Mouse (Mus musculus) neural tube, embryonic 14.5 days (tissue): ENCODE results near the gene Hsf4. TPM values are rescaled to one million over a fixed set of nuclear protein-coding genes. Genes with fewer than 3 reads are reported as not detected.

Source experiments
- ATAC-seq: fragments of 200-750 bp; cut with Nextera tagmentation; 2 replicates; pipeline ENCODE4 v1.8.0; 2017; ENCODE audit warnings: low read depth, mild to moderate bottlenecking, moderate TSS enrichment, moderate library complexity
- H3K27ac ChIP-seq: fragments of 300-500 bp; sonication (generic); 2 replicates; pipeline ENCODE4 v1.5.1; 2014; ENCODE audit warnings: low read depth, mild to moderate bottlenecking, control low read depth, low read length, moderate library complexity, mixed read lengths
- H3K27me3 ChIP-seq: fragments of 300-500 bp; sonication (generic); 2 replicates; pipeline ENCODE4 v1.6.1; 2014; ENCODE audit warnings: low read length; ENCODE audit not compliant: control insufficient read depth, insufficient read depth
- H3K36me3 ChIP-seq: fragments of 300-500 bp; sonication (generic); 2 replicates; pipeline ENCODE4 v1.6.1; 2014; ENCODE audit warnings: low read length, mixed read lengths; ENCODE audit not compliant: control insufficient read depth, insufficient read depth
- H3K4me1 ChIP-seq: fragments of 300-500 bp; sonication (generic); 2 replicates; pipeline ENCODE4 v1.6.1; 2014; ENCODE audit warnings: low read length; ENCODE audit not compliant: control insufficient read depth, insufficient read depth
- H3K4me2 ChIP-seq: fragments of 300-500 bp; sonication (generic); 2 replicates; pipeline ENCODE4 v1.6.1; 2014; ENCODE audit warnings: mild to moderate bottlenecking, low read depth, low read length, control low read depth
- H3K4me3 ChIP-seq: fragments of 300-500 bp; sonication (generic); 2 replicates; pipeline ENCODE4 v1.5.1; 2014; ENCODE audit warnings: low read depth, low read length, control low read depth, mixed read lengths
- H3K9ac ChIP-seq: fragments of 300-500 bp; sonication (generic); replicated peaks from 2 replicates; pipeline ENCODE4 v1.6.1; 2014; ENCODE audit warnings: low read depth, mild to moderate bottlenecking, control low read depth, low read length, mixed read lengths
- H3K9me3 ChIP-seq: fragments of 300-500 bp; sonication (generic); 2 replicates; pipeline ENCODE4 v1.6.1; 2016; ENCODE audit warnings: low read length; ENCODE audit not compliant: control insufficient read depth
- WGBS: fragments of 180-500 bp; shearing (Covaris S2); extraction: QIAGEN DNeasy Blood & Tissue Kit; methylation state at CpG from one replicate; pipeline ENCODE4 v1.1.7; 2014; 5-methylcytosine and 5-hydroxymethylcytosine counted together
- polyA plus RNA-seq: library from polyadenylated mRNA; unstranded; fragments of >200 nt; fragmentation: Nextera tagmentation; extraction: Ambion mirVana; gene quantifications from 2 replicates; pipeline ENCODE4 v1.2.1, GENCODE M21; 2014

Gene Hsf4
- polyA plus RNA-seq, 1 experiment from 2014 or later: 0.66 TPM

GRCm38 (mm10) chr8:105235206-105235605 lies 34.4 kb upstream of the Hsf4 start:
- H3K27ac ChIP-seq: no peak overlapping the region
- 83% methylated on average over 1 of the region's 1 CpGs for WGBS
- H3K4me1 ChIP-seq: no peaks in the 10 kb centered on the region
- H3K36me3 ChIP-seq: peaks cover 18% of the 10 kb centered on the region
- no peak overlapping the region for H3K4me2 ChIP-seq
- H3K4me3 ChIP-seq: no peak overlapping the region
- H3K27me3 ChIP-seq: no peaks in the 10 kb centered on the region
- H3K9ac ChIP-seq: no peak overlapping the region
- H3K9me3 ChIP-seq: no peaks in the 10 kb centered on the region
- no peak for ATAC-seq

GRCm38 (mm10) chr8:105237442-105238142 lies 32.0 kb upstream of the Hsf4 start:
- H3K4me1 ChIP-seq: no peaks in the 10 kb centered on the region
- H3K4me2 ChIP-seq: no peak overlapping the region
- ATAC-seq: no peak
- H3K27me3 ChIP-seq: no peaks in the 10 kb centered on the region
- H3K9me3 ChIP-seq: no peaks in the 10 kb centered on the region
- H3K4me3 ChIP-seq: no peak overlapping the region
- H3K36me3 ChIP-seq: peaks cover 29% of the 10 kb centered on the region
- 93% methylated on average over 14 of the region's 14 CpGs for WGBS
- no peak overlapping the region for H3K9ac ChIP-seq
- no peak overlapping the region for H3K27ac ChIP-seq

- H3K36me3 ChIP-seq: peaks cover 26% of the 10 kb centered on the region
- no peak overlapping the region for H3K4me2 ChIP-seq
- 96% methylated on average over 7 of the region's 7 CpGs for WGBS
Observed at GRCm38 (mm10) chr8:105241016-105241415, 28.6 kb upstream of the Hsf4 start.

GRCm38 (mm10) chr8:105251954-105252353 lies 17.6 kb upstream of the Hsf4 start:
- ATAC-seq: no peak
- no peak overlapping the region for H3K4me2 ChIP-seq
- H3K4me1 ChIP-seq: 0 out of 2 replicates have a peak, but pooled peaks cover 4% of the 10 kb centered on the region
- H3K4me3 ChIP-seq: no peak overlapping the region
- H3K36me3 ChIP-seq: peaks cover 42% of the 10 kb centered on the region
- no peaks in the 10 kb centered on the region for H3K9me3 ChIP-seq
- 97% methylated on average over 6 of the region's 6 CpGs for WGBS
- H3K9ac ChIP-seq: no peak overlapping the region
- H3K27ac ChIP-seq: no peak overlapping the region
- H3K27me3 ChIP-seq: 0 out of 2 replicates have a peak, but pooled peaks cover 3% of the 10 kb centered on the region

More at GRCm38 (mm10) chr8:105241016-105241415, 28.6 kb upstream of the Hsf4 start:
- no peaks in the 10 kb centered on the region for H3K4me1 ChIP-seq
- no peak overlapping the region for H3K27ac ChIP-seq
- H3K27me3 ChIP-seq: no peaks in the 10 kb centered on the region
- no peak overlapping the region for H3K9ac ChIP-seq
- H3K4me3 ChIP-seq: no peak overlapping the region
- H3K9me3 ChIP-seq: no peaks in the 10 kb centered on the region
- ATAC-seq: no peak

GRCm38 (mm10) chr8:105252680-105253537 lies 16.7 kb upstream of the Hsf4 start:
- WGBS: 93% methylated on average over 10 of the region's 10 CpGs
- Histone ChIP-seq H3K36me3 (peaks cover 36% of the 10 kb centered on the region), H3K4me2 (no peak overlapping the region)

GRCm38 (mm10) chr8:105253766-105254151 lies 15.8 kb upstream of the Hsf4 start:
- Histone ChIP-seq H3K9ac (peak overlapping the region; percentile 72), H3K4me3 (peak overlapping the region; percentile 57), H3K4me1 (0 out of 2 replicates have a peak, but pooled peaks cover 4% of the 10 kb centered on the region), H3K27me3 (peaks cover 16% of the 10 kb centered on the region), H3K36me3 (peaks cover 28% of the 10 kb centered on the region), H3K27ac (no peak overlapping the region), H3K9me3 (no peaks in the 10 kb centered on the region), H3K4me2 (peak overlapping the region; percentile 97)
- peak; percentile 24; the same call in 1 of the 2 replicates for ATAC-seq
- WGBS: 33% methylated on average over 20 of the region's 20 CpGs

More at GRCm38 (mm10) chr8:105252680-105253537, 16.7 kb upstream of the Hsf4 start:
- ATAC-seq: no peak
- Histone ChIP-seq H3K9me3 (no peaks in the 10 kb centered on the region), H3K27me3 (peaks cover 8% of the 10 kb centered on the region), H3K9ac (no peak overlapping the region), H3K27ac (no peak overlapping the region), H3K4me1 (0 out of 2 replicates have a peak, but pooled peaks cover 4% of the 10 kb centered on the region), H3K4me3 (no peak overlapping the region)

GRCm38 (mm10) chr8:105254152-105254965 lies 15.2 kb upstream of the Hsf4 start:
- peaks cover 22% of the 10 kb centered on the region for H3K27me3 ChIP-seq
- H3K4me1 ChIP-seq: peaks cover 5% of the 10 kb centered on the region; the same call in 1 of the 2 replicates
- WGBS: under 1% methylated on average over 74 of the region's 74 CpGs
- H3K4me2 ChIP-seq: peak overlapping the region; percentile 97
- ATAC-seq: peak; percentile 83
- peak overlapping the region; percentile 72 for H3K9ac ChIP-seq
- no peaks in the 10 kb centered on the region for H3K9me3 ChIP-seq
- peaks cover 23% of the 10 kb centered on the region for H3K36me3 ChIP-seq
- peak overlapping the region; percentile 48; the same call in 1 of the 2 replicates for H3K27ac ChIP-seq
- peak overlapping the region; percentile 57 for H3K4me3 ChIP-seq

GRCm38 (mm10) chr8:105254966-105255350 lies 14.6 kb upstream of the Hsf4 start, which contains the start of gene B3gnt9:
Gene B3gnt9 (minus strand): TSS chr8:105255153.
- ATAC-seq: peak; percentile 32; the same call in 1 of the 2 replicates
- H3K27ac ChIP-seq: peak within 1 kb of the TSS; percentile 48; the same call in 1 of the 2 replicates
- peaks cover 28% of the 10 kb centered on the region for H3K27me3 ChIP-seq
- peak within 1 kb of the TSS; percentile 97 for H3K4me2 ChIP-seq
- H3K4me1 ChIP-seq: peaks cover 7% of the 10 kb centered on the region; the same call in 1 of the 2 replicates
- 2% methylated on average over 14 of the region's 14 CpGs for WGBS
- H3K36me3 ChIP-seq: peaks cover 17% of the 10 kb centered on the region
- no peaks in the 10 kb centered on the region for H3K9me3 ChIP-seq
- H3K4me3 ChIP-seq: peak within 1 kb of the TSS; percentile 57
- peak within 1 kb of the TSS; percentile 72 for H3K9ac ChIP-seq
